Mouse (Mus musculus) lung, adult 2 months (tissue): ENCODE results near the gene Camta1. TPM values are rescaled to one million over a fixed set of nuclear protein-coding genes. Genes with fewer than 3 reads are reported as not detected.

Experiments used
- DNase-seq: peaks from one replicate; pipeline ENCODE4 v3.0.0; 2022
- H3K4me1 ChIP-seq: fragments of 200-500 bp; 2 replicates; pipeline ENCODE4 v1.6.1; 2011; ENCODE audit warnings: low read length; ENCODE audit not compliant: control insufficient read depth, insufficient read depth
- H3K4me3 ChIP-seq: fragments of 200-500 bp; replicated peaks from 2 replicates; pipeline ENCODE3; 2011; ENCODE audit warnings: low read depth, mild to moderate bottlenecking, control low read depth, low read length; ENCODE audit errors: extremely low read depth
- CTCF ChIP-seq: fragments of 200-500 bp; IDR thresholded peaks from 2 replicates; pipeline ENCODE4 v1.5.1; 2011; ENCODE audit warnings: mild to moderate bottlenecking, low read length, control low read depth; ENCODE audit not compliant: insufficient read depth
- POLR2A ChIP-seq: fragments of 200-500 bp; IDR thresholded peaks from 2 replicates; pipeline ENCODE4 v1.6.1; 2011; ENCODE audit warnings: low read depth, mild to moderate bottlenecking, control low read depth, low read length, borderline replicate concordance; ENCODE audit errors: extremely low read depth
- WGBS: fragments of 180-500 bp; shearing (Covaris S2); methylation state at CpG from one replicate; pipeline ENCODE4 v1.1.7; 2018; 5-methylcytosine and 5-hydroxymethylcytosine counted together
- polyA plus RNA-seq: library from polyadenylated mRNA; depleted of rRNA; stranded (reverse); fragments of >200 nt; gene quantifications from 2 replicates; pipeline ENCODE4 v1.2.3, GENCODE M21; 2012

Gene Camta1
- polyA plus RNA-seq, 1 experiment, result 10.4 TPM

GRCm38 (mm10) chr4:151372855-151373566, 488.7 kb downstream of the Camta1 start:
- DNase-seq, result no peak
- no peak for TF ChIP-seq POLR2A
- no peak for TF ChIP-seq CTCF
- WGBS, result 51% methylated on average over 12 of the region's 12 CpGs
- H3K4me3 ChIP-seq, result no peak overlapping the region
- no peaks in the 10 kb centered on the region for H3K4me1 ChIP-seq

GRCm38 (mm10) chr4:151366941-151367545, 494.6 kb downstream of the Camta1 start:
- TF ChIP-seq POLR2A, result no peak
- TF ChIP-seq CTCF, result no peak
- DNase-seq, result no peak
- Histone ChIP-seq H3K4me3 (no peak overlapping the region), H3K4me1 (no peaks in the 10 kb centered on the region)
- WGBS, result 28% methylated on average over 14 of the region's 14 CpGs

GRCm38 (mm10) chr4:151360976-151361673, 500.6 kb downstream of the Camta1 start:
- Histone ChIP-seq H3K4me3 (no peak overlapping the region), H3K4me1 (no peaks in the 10 kb centered on the region)
- WGBS, result 52% methylated on average over 20 of the region's 20 CpGs
- no peak for TF ChIP-seq POLR2A
- no peak for TF ChIP-seq CTCF
- DNase-seq, result no peak

- Histone ChIP-seq H3K4me3 (no peak overlapping the region), H3K4me1 (no peaks in the 10 kb centered on the region)
- no peak for TF ChIP-seq POLR2A
- TF ChIP-seq CTCF, result no peak
- WGBS, result 13% methylated on average over 12 of the region's 12 CpGs
- no peak for DNase-seq
Observed at GRCm38 (mm10) chr4:151355505-151355904, 506.2 kb downstream of the Camta1 start.

- no peak for TF ChIP-seq POLR2A
- TF ChIP-seq CTCF, result no peak
- 57% methylated on average over 2 of the region's 2 CpGs for WGBS
- no peaks in the 10 kb centered on the region for H3K4me1 ChIP-seq
- H3K4me3 ChIP-seq, result no peak overlapping the region
- DNase-seq, result no peak
Observed at GRCm38 (mm10) chr4:151352791-151353190, 508.9 kb downstream of the Camta1 start.

DNA sequence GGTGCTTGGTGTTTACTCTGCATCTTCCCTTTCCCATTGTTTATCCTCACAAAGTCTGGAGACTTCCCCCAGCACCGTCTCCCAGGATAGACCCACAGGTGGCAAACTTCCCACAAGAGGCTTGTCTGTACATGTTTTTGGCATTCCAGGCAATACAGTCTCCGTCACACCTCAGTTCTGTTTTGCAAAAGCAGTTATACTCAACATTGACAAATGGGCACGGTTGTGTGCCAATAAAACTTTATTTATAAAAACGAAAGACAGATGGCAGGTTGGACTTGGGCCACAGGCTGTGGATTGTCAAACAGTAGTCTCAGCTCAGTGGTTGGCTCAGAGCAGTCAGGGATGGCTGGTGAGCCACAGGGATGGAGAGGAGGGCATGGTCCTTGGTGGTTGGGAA, 509.4 kb downstream of the Camta1 start:
- H3K4me3 ChIP-seq, result no peak overlapping the region
- no peaks in the 10 kb centered on the region for H3K4me1 ChIP-seq
- TF ChIP-seq CTCF (no peak), POLR2A (no peak)
- DNase-seq, result no peak
- WGBS, result 46% methylated on average over 4 of the region's 4 CpGs

- no peak for DNase-seq
- no peak for TF ChIP-seq POLR2A
- no peak for TF ChIP-seq CTCF
- H3K4me3 ChIP-seq, result no peak overlapping the region
- H3K4me1 ChIP-seq, result no peaks in the 10 kb centered on the region
- WGBS, result 32% methylated on average over 12 of the region's 12 CpGs
Observed at GRCm38 (mm10) chr4:151351757-151352156, 509.9 kb downstream of the Camta1 start.

- 64% methylated on average over 6 of the region's 6 CpGs for WGBS
- no peak overlapping the region for H3K4me3 ChIP-seq
- TF ChIP-seq POLR2A (no peak), CTCF (no peak)
- DNase-seq, result no peak
- H3K4me1 ChIP-seq, result no peaks in the 10 kb centered on the region
Observed at GRCm38 (mm10) chr4:151347620-151348019, 514.1 kb downstream of the Camta1 start.

GRCm38 (mm10) chr4:151346673-151347072, 515.0 kb downstream of the Camta1 start:
- DNase-seq, result no peak
- H3K4me1 ChIP-seq, result no peaks in the 10 kb centered on the region
- 84% methylated on average over 12 of the region's 12 CpGs for WGBS
- H3K4me3 ChIP-seq, result no peak overlapping the region
- TF ChIP-seq CTCF (no peak), POLR2A (no peak)

DNA sequence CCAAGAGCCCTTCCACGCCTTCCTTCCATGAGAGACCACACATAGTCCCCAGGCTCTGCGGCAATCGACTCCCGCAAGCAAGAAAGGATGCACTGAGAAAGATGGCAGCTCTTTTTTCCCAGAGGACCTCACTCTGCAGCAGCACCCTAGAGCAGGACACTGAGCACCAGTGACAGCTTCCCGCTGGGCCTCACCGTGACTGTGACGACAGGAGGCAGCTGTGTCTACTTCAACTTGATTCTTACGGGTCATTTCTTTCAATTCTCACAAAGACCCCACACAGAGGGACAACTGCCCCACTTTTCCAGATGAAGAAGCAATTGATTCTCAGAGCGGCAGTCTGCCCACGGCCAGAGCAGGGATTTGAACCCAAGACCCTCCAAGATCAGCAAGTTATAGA, 516.9 kb downstream of the Camta1 start:
- H3K4me3 ChIP-seq, result no peak overlapping the region
- no peak for TF ChIP-seq CTCF
- no peak for TF ChIP-seq POLR2A
- WGBS, result 85% methylated on average over 10 of the region's 10 CpGs
- DNase-seq, result no peak
- no peaks in the 10 kb centered on the region for H3K4me1 ChIP-seq
